Mouse (Mus musculus): ENCODE measurements at regions not wholly inside any gene's neighbourhood (a gene's known extent, or its start where the extent isn't known, plus 50 kb on each side); places are given as distances from the start of the nearest gene placed in this dataset.

GRCm38 (mm10) chr17:50427331-50428003 is 81.7 kb upstream of the Plcl2 start:
- ATAC-seq (replicated peaks; ENCODE audit: poor library complexity, severe bottlenecking) = no peak

- no peak for ATAC-seq (replicated peaks; ENCODE audit: poor library complexity, severe bottlenecking)
These were observed 81.1 kb upstream of the Plcl2 start for GRCm38 (mm10) chr17:50428004-50428560.

DNA sequence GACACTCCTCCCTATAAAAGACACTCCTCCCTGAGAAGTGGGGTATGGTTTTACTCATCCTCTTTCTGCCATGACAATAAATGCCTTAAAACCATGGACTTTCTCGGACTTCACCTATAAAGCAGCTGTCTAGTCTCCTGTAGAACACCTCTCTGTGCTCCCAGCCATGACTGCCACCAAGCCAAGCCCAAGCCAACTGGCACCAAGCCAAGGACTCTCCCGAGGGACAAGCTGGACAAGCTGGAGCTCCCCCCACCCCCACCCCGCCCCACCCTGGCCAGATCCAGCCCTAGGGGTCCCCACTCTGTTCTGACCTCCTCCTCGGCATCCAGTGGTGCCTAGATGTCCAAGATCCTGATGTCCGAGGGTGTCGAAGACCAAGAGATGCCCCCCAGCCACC is 76.6 kb upstream of the Plcl2 start:
- no peak for ATAC-seq (replicated peaks; ENCODE audit: poor library complexity, severe bottlenecking)

GRCm38 (mm10) chr17:50438960-50439359 is 70.2 kb upstream of the Plcl2 start:
- no peak for ATAC-seq (replicated peaks; ENCODE audit: poor library complexity, severe bottlenecking)

GRCm38 (mm10) chr17:50439365-50439764 is 69.8 kb upstream of the Plcl2 start:
- no peak for ATAC-seq (replicated peaks; ENCODE audit: poor library complexity, severe bottlenecking)

- peak; percentile 66 for ATAC-seq (replicated peaks; ENCODE audit: poor library complexity, severe bottlenecking)
These were observed 67.1 kb upstream of the Plcl2 start for GRCm38 (mm10) chr17:50442062-50442461.

GRCm38 (mm10) chr17:50442905-50443304 is 66.3 kb upstream of the Plcl2 start:
- ATAC-seq (replicated peaks; ENCODE audit: poor library complexity, severe bottlenecking) = no peak

GRCm38 (mm10) chr17:50443376-50444022 is 65.7 kb upstream of the Plcl2 start:
- no peak for ATAC-seq (replicated peaks; ENCODE audit: poor library complexity, severe bottlenecking)

- no peak for ATAC-seq (replicated peaks; ENCODE audit: poor library complexity, severe bottlenecking)
These were observed 65.2 kb upstream of the Plcl2 start for GRCm38 (mm10) chr17:50444023-50444389.

DNA sequence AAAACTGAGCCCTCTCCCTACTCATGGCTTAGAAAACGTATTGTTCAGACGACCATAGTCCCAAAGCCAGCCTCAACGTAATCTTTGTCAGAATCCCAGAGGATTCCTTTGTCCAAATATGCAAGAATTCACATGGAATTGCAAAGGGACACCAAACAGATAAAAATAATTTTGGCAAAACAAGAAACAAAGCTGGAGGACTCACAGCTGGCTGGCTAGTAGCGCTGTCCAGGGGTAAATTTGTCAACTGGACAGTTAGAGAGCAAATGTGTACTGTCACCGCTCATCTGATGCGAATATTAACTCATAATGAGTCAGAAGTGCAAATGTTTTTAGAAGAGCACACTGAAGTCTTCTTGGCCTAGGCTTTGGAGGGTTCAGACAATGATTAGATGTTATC is 60.5 kb upstream of the Plcl2 start:
- ATAC-seq (replicated peaks; ENCODE audit: poor library complexity, severe bottlenecking) = no peak

GRCm38 (mm10) chr17:50451606-50452005 is 57.6 kb upstream of the Plcl2 start:
- ATAC-seq (replicated peaks; ENCODE audit: poor library complexity, severe bottlenecking) = no peak

GRCm38 (mm10) chr17:50453524-50453923 is 55.7 kb upstream of the Plcl2 start:
- no peak for ATAC-seq (replicated peaks; ENCODE audit: poor library complexity, severe bottlenecking)

GRCm38 (mm10) chr17:50453956-50454355 is 55.2 kb upstream of the Plcl2 start:
- ATAC-seq (replicated peaks; ENCODE audit: poor library complexity, severe bottlenecking) = no peak

- ATAC-seq (replicated peaks; ENCODE audit: poor library complexity, severe bottlenecking) = no peak
These were observed 54.3 kb upstream of the Plcl2 start for GRCm38 (mm10) chr17:50454917-50455316.

DNA sequence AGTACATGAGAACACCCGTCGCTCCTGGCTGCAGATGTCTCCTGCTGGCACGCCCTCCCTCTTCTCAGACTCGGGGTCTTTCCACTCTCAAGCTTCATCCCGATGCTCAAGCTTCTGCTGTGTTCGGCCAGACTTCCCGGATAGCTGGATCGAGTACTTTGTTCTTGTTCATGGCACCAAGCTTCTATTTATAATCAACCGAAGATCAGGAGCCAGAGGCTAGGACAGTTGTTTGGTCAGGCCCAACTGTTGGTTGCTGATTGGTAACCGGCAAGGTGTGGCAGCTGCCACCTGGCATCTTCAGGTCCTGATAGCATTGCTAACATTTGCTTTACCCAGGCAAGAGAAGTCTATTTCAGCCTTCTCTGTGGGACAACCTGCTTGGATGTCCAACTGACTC is 53.5 kb upstream of the Plcl2 start:
- no peak for ATAC-seq (replicated peaks; ENCODE audit: poor library complexity, severe bottlenecking)

DNA sequence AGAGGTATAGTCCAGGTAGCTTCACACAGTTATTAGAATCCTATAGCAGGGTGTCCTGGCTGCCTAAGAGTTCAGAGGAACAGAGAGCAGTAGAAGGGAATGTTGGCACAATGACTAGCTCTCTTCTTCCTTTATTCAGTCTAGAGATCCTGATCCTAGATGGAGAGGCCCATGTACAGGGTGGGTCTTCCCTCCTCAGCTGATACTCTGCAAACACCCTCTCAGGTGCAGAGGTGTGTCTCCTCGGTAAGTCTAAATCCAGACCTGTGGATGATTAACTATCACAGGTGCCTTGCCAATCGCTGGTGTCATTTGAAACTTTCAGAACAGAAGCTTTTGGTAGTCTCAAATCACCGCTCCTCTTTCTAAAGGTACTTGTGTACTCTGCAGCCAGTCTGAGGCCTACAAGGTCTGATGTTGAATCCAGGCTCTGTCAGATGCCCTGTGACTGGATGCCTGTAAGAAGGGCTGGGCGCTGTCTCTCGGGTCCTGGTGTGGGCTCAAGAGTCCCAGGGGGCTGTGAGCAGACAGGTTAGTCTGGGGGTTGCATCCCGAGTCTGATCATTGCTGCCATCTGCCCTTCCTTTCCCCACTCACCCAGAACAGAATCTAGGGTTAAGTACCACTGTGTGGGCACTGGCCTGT is 52.0 kb upstream of the Plcl2 start:
- no peak for ATAC-seq (replicated peaks; ENCODE audit: poor library complexity, severe bottlenecking)

DNA sequence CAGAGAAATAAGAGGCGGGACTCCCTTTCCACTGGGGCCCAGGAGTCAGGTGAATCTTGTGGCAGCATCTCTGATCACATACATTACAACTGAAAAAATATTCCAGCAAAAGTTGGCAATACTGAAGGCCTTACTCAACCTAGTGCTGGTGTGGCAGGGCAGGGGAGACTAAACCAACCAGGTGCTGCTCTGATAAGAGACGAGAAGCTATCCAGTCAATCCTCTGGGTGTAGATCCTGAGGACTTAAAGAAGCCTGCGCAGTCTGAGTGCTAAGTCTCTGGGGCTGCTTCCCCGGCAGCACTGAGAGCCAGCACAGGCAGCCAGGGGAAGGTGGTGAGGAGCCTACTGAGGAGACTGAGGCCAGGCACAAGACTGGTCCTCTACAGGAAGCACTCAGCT is 51.0 kb upstream of the Plcl2 start:
- ATAC-seq (replicated peaks; ENCODE audit: poor library complexity, severe bottlenecking) = 0 out of 2 replicates have a peak, but pooled peaks have one; percentile 17
